Mouse (Mus musculus): Measurements from ENCODE around the gene Tcte2. TPM values are rescaled to one million over a fixed set of nuclear protein-coding genes. Genes with fewer than 3 reads are reported as not detected.

The Tcte2 gene
- 0.16 and 0.22 TPM in 2 replicates for polyA plus RNA-seq (2012; ENCODE audit: low replicate concordance)

GRCm38 (mm10) chr17:13761179-13761913 is at the start of gene Tcte2:
Gene Tcte2, minus strand, starts transcription at chr17:13761825.

GRCm38 (mm10) chr17:13759853-13760627 is 1.6 kb downstream of the Tcte2 start, which contains the start of gene Afdn:
Gene Afdn, plus strand, starts transcription at chr17:13760539.

Other genes starting within 250 kb of the Tcte2 start
- 19.4 and 59.5 TPM in 2 replicates for gene Afdn, start 1.3 kb downstream of the Tcte2 start, polyA plus RNA-seq (2012; ENCODE audit: low replicate concordance)
- gene Gm7168, start 186.5 kb upstream of the Tcte2 start, polyA plus RNA-seq (2012; ENCODE audit: low replicate concordance): not detected in 2 replicates
- not detected in 2 replicates for gene Gm7356, start 241.9 kb upstream of the Tcte2 start, polyA plus RNA-seq (2012; ENCODE audit: low replicate concordance)

Data from hematopoietic multipotent progenitor cell, adult 10-12 weeks (in vitro differentiated cells).